Mouse (Mus musculus) kidney, adult 11 months (tissue): ENCODE measurements around the gene Kctd21.

Experiments used
- DNase-seq: peaks from one replicate; pipeline ENCODE4 v3.0.0; 2022

The Kctd21 gene

DNA sequence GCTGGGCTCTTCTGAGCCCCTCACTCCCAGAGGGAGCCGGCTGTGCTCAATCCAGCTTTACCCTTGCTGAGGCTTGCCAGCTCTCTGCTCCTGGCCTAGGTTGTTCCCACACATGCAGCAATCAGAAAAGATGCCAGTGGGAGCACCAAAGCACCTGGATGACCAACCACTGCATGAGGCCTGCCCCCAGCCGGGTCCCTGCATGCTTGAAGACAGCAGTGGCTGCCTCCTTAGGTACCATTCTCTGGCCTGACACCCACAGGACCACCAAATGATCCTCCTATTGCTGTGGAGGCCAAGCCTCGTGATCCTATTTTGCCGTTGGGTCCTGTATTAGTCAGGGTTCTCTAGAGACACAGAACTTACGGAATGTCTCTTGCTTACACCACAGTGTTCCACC, 18.8 kb downstream of the Kctd21 start:
- DNase-seq, result no peak

DNA sequence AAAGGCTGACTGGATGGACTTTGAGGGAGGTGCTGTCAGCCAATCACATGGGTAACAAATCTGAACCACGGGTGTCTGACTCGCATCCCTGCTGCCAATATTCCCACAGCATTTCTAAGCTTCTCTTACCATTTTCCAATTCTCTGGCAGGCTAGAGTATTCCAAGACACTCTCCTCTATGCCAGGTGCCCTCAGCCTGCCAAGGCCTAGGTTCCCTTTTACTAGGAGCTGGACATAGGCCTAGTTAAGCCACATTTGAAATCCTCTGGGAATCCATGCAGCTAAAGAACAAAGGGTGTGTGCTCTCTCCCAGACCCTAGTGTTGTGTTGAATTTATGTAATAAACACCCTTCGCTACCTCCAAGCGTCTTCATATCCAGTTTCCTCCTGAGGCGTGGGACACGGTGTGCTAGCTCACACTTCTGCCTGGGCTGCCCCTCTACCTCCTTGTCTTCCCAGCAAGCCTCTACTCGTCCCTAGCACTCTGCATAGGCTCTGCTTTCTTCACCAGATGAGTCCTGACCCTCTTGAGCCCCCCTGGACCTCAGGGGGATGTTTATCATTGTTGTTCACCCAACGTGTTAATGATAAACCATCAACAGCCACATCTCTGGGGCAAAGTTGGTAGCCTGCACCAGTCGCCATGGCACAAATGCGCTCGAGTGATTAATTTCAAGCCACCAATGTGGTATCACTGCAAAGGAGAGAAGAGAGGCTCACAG, 19.8 kb downstream of the Kctd21 start:
- no peak for DNase-seq

DNA sequence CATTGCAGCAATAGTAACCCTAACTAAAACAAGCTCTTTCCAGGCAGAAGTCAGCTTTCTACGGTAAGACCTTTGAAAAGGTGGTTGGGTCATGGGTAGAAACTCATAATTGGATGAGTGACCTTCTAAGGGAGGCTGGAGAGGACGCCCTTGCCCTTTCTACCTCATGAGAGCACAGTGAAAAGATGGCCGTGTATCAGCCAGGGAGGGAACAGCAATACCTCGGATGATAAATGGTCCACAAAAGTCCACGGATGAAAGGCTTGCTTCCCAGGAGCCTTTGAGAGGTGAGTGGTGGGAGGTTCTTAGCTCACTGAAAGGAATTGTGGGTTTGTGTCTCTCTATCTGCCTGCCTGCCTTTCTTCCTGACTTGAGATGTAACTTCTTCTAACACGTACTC, 21.2 kb downstream of the Kctd21 start:
- no peak for DNase-seq

DNA sequence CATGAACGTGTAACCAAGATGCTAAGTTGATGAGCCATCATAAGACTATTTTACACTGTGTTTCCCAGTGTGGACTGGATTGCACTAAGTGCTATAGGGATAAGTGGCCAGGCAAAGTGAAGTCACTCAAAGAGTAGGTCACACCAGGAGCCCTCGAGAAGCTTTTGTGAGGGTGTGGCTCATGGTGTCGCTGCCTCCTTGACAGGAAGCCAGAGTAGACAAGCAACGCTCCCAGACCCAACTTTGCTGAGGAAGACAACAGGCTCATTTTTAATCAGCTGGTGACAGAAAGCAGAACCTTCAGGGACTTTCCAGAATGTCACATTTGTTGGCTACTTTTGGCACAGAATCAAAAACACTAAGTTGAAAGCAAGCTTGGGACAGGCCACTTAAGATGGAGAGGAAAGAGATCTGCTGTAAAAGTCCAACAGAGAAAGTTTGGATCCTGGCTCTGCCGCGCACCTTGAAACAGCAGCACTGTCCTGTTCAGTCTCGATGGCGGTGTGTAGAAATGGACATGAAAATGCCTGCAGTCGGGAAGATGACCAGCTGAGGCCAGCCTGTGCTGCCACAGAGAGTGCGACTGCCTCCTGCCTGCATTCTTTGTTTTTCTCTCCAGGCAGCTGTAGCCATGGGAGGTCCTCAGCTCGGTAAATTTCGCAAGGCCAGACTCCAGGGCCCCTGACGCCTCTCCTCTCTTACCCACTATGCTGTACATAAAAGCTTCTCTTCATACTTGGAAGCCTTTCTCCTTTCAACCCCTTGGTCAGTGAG, 23.1 kb downstream of the Kctd21 start:
- DNase-seq, result no peak

DNA sequence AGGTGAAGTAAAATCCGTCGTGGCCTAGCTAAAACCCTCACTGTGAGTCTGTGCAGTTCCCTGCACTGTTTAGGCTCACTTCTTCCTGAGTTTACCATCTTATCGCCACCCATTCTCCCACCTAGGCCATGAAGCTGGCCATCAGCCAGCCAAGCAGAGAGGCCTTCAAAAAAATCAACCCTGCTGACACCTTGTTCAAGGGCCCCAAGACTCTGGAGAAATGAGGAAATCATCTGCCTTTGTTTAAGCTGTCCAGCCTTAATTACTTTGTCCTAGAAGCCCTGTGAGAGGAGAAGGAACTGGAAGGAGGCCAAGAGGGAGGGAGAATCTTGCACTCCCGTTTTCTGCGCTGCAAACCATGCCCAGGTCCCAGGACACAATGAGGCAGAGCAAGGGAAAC, 24.1 kb downstream of the Kctd21 start:
- DNase-seq, result no peak

DNA sequence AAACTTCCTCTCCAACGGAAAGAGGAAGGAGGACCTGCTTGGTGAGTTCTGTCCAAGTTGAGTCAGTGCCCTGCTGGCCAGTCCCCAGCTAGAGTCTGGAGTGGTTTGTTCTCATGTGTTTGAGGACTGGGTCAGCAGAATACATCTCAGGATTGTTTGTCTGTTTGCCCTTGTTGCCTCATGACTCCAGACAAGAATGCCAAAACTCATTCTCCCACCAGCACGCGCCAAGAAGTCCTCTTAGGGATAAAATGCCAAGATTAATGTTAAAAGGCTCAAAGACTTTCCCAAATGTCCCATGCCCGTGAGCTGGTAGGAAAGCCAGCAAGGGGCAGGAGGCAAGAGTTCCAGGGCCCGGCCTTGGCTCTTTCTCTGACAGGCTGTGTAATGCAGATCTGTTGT, 24.7 kb downstream of the Kctd21 start:
- peak; percentile 11 for DNase-seq

DNA sequence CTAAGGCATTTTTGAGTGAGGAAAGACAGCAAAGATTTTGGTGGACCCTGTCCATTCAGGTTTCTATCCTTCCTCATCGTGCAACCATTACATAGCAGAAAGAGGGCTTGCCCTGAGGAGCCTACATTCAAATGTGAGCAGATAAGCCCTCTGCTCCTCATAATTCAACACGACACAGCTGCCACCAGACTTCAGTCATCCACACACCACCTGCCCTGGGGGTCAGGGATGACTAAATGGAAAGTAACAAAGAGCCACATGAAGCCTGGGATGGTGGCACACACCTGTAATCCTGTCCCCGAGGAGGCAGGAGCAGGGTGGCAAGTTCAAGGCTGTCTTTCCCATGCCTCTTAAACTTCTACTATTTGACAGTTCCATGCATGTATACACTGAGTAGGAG, 25.7 kb downstream of the Kctd21 start:
- DNase-seq, result no peak

DNA sequence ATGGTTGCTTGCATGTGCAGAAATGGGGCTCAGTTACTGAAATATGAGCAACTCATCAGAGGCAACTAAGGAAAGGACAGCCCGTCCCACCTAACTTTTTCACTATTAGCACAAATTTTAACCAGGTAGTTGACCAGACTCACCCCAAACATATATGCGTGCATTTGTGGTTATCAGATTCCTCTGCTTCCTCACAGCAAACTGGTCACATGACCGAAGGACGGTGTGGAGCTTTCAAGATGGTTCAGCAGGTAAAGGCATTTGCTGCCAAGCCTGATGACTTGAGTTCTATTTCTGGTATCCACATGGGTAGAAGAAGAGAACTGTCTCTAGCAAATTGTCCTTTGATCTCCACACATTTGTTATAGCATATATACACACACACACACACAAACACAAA, 26.2 kb downstream of the Kctd21 start:
- DNase-seq, result no peak

DNA sequence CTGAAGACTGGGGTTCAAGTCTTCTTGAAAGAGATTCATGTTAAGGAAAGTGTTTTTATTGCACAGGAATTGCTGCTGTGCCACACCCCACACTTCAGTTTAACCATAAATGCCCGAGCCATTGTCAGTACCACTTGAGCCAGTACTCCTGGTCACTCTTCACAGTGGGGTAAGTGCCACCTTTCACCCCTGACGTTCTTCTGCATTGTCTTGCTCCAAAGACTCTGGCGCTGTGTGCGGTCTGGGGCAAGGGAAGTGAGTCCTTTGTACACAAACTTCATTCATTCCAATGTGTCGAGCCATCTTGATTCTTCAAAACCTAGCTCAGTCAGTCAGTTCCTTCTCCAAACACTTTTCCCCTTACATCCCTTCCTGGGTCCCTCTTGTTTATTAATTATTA, 28.0 kb downstream of the Kctd21 start:
- DNase-seq, result no peak

DNA sequence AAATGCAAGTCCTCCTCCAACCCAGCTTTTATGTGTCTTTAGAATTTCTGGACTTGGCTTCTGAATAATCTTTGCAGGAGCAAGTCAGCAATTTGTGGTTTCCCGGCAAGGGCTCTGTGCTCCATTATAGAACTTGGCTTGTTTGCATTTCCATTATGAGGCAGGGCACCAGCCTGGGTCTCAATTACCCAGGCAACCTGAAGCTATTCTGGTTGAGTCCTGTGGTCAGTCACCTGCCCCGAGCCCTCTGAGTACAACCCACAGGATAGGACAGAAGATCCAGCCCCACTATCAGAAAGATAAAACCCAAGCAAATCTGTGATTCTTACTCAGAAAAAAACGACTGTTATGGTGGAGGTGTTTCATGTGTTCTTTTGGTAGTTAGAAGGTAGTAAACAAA, 28.8 kb downstream of the Kctd21 start:
- no peak for DNase-seq

DNA sequence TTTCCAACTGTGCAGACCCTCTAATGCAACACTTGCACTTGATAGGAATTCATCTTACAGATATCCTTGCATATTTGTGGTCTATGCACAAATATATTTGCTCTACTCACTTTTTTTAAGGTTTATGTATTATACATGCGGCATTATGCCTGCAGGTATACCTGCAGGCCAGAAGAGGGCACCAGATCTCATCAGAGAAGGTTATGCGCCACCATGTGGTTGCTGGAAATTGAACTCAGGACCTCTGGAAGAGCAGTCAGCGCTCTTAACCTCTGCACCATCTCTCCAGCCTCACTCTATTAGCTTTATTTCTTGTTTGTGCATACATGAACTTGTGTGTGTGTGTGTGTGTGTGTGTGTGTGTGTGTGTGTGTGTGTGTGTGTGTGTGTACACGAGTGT, 29.3 kb downstream of the Kctd21 start:
- DNase-seq, result no peak

DNA sequence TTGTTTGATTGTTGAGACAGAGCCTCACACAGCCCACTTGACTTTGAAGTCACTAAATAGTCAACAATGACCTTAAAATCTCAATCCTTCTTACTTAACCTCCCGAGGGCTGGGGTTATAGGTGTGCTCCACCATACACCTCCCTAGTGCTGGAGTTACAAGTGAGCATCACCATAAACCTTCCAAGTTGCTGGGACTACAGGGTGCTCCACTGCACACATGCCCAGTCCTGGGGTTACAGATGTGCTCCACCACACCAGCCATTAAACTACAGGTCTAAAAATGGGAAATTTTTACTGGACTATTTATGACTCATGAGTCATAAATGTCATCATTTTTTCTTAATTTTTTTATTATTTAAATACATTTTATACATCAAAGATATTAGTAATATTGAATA, 33.8 kb downstream of the Kctd21 start:
- no peak for DNase-seq

DNA sequence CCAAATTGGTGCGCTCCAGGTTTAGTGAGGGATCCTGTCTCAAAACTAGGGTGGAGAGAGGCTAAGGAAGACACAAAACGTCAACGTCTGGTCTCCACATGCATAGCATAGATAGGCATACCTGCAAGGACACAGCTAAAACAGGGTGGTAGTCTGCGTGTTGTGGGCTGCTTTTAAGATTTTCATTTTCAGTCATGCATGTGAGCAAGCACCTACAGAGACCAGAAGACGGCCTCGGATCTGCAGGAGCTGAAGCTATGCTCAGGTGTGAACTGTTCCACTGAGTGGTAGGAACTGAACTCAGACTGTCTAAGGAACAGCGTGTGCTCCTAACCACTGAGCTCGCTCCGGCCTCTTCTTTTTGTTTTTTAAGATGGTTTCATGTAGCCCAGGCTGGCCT, 43.0 kb downstream of the Kctd21 start:
- DNase-seq, result no peak

DNA sequence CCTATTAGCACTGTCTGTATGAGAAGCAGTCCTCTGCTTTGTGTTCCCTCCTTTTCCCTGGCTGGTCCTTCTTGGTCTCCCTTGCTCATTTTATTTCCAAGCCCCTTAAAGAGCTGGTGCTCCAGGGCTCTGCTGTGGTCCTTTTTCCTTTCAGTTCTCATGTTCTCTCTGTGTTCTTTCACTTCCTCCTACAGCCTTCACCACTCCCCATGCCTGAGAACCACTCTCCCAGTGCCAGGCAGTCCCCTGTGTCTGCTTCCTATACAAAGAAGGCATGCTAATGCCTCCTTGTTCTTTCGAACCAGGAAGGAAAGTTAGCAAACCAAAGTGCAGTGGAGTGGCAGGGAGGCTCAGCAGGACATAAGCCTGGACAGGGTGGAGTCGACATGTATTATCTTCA, 43.8 kb downstream of the Kctd21 start:
- no peak for DNase-seq

DNA sequence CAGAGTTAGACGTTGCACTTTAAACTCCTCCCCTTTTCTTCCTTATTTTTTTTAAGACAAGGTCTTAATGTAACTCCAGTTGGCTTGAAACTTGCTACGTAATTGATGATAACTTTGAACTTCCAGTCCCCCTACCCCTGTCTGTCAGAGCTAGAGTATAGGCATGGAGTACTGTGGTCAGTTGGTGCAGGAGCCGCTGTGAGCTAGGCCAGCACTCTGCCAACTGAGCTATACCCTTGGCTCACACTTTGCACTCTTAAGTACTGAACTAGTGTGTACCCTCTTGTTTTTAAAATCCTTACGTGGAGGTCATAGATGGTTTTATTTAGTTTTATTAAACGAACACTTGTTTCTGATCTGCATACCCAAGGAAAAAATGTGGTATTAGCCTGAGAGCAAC, 47.2 kb downstream of the Kctd21 start:
- no peak for DNase-seq

DNA sequence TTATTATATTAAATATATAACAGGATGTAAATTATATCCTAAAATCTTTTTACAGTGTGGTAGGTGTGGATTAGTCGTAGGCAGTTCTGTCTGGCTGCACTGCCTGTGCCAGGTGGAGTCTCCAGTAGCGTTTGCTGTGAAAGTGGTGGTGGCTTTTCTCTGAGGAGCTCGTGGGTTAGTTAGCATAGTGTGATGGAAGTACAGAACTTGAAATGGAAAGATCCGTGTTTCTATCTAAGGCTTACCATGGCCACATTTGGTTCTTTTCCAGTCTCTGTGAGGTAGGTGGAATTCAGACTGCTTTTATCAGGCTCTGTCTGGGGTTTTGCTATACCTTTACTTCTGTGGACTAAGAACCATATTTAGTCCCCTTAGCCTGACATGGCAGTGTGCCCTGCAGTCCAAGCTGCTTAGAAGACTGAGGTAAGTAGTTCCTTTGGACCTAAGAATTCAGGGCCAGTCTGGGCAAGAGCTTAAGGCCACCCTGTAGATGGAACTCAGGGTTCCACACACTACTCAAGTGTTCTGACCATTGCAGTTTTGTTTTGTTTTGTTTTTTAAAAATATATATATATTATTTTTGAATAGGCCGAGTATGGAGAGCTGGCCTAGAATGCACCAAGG, 48.5 kb downstream of the Kctd21 start:
- no peak for DNase-seq

DNA sequence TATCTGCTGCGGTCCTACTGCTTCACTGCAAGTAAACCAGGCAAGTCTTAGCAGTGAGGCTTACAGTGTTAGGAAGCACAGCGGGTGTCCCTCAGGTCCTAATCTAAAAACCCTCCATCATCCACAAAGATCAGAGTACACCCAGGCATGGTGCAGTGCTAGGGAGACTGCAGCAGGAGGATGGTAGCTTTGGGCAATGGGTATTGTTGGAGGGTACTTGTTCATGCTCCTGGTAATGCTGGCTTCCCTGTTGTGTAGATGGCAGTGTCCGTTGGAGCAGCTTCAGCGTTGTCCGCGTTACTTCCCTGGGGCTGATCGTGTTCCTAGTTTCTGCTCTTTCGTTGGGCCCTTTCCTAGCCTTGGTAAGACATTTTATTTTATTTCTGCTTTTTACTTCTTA, 50.5 kb downstream of the Kctd21 start:
- DNase-seq, result no peak

DNA sequence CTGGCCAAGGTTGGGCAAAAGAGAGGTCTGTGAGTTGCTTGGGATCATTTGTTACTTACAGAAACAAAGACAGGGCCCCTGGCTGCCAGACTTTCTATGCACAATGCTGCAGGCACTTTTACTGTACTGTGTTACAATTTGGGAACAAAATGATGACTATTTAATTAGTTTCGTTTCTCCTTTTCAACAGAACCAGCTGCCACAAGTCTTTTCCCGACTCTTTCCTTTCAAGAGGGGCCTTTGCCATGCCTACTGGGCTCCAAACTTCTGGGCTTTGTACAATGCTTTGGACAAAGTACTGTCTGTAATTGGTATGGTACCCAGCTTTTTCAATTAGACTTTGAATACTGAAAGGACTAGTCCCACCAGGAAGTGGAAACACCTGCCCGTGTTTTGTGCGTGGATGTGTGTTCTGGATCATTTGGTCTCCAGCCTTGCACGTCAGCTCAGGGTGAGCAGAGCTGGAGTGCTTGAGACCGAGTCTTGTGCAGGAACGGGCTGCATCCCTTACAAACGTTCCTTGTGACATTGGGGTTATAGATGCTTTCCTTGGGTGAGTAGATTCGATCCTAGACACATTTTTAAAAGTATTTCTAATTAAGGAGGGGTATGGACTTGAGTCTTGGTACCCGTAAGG, 51.5 kb downstream of the Kctd21 start:
- DNase-seq, result no peak

DNA sequence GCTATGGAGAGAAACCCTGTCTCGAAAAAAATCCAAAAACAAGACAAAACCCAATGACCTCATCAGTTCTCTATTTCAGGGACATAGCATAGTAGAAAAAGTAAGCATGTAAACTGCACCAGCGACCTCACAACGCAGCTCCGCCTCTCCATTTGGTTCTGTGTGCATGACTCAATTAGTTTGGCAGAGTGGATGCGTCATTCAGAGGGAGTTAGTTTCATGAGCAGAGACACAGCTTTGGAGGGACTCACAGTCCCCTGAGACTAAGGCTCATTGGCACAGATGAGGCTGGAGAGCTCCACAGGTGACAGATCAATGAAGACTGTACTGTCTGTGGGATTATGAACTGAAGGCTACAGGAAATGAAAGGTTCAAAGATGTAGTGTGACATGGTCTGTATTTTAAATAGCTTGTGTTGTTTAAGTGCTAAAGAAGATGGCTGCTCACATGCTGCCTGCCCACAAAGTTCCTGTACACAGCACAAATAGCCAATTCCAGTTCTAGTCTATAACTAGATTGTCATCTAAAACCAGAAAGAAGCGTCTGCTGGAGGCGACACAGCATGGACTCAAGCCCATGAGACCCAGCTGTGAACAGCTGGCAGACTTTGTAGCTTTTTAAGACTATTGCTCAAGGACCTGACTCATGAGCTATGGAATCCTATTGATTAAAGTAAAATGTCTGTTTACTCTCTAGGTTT, 54.1 kb downstream of the Kctd21 start:
- no peak for DNase-seq

DNA sequence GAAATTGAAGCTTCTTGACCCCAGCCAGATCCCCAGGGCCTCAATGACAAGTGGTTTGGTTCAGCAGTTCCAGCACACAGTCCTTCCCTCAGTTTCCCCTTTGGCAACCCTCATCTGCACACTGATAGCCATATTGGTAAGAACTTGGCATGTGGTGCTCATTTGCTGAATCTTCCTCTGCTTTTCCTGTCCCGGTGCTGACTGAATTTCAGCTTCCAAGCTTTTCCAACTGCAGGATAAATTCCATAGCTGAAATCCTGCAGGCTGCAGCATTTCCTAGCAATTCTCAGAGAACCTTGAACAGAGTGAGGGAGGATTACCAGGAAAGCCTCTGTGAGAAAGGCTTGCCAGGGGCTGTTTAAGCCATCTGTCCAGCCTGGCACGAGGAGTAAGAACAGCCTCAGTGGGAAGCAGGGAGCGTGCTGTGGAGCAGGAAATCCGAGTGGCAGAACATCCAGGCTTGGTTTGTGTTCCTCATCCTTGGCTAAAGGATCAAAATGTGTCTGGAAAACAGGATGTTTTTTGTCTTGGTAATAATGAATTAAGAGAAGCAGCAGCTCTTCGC, 54.8 kb downstream of the Kctd21 start:
- DNase-seq, result no peak

DNA sequence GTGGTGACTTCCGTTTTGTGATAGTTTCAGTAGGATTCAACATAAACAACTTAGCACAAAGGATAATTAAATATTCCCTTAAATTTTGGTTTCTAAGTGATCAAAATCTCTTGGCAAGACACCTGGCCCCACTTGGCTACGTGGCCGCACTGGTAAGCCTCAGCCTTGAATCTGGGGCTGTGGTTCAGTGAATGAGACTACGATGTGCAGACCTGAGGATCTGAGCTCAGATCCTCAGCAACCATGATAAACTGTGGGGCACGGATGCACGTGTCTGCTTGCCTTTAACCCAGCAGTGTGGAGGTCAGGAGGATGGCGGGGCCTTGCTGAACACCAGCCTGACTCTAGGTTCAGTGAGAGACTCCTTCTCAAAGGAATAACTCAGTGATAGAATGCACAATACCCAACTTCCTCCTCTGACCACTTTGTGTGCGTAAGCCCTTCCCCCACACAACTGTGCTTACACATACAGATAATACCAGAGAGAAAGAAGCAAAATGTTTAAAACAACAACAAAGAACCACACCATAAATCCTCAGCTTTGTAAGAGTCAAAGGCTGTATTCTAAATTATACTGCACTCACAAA, 55.5 kb downstream of the Kctd21 start:
- no peak for DNase-seq

DNA sequence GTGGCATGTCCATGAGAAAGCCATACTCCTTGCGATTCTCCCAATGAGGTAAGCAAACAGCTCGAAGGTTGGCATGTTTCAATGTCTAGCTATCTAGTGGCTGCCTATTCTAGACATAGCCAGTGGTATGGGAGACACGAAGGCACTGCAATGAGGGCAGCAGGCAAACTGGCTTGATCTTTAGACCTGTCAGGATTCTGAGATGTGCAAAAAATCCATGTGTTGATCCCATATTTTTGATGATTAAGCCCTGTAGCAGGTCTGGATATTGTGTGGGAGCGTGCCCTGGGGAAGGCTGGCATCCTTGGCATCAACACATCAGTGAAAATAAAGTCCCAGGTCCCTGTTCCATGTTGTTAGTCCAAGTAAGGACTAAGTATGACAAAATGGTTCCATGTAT, 56.4 kb downstream of the Kctd21 start:
- DNase-seq, result no peak
